Mouse (Mus musculus): ENCODE results near the gene Angel2.

- no peak for TF ChIP-seq CTCF (IDR thresholded peaks at IDR 0.05 in 2 of 3, conservative IDR thresholded peaks at IDR 0.05 in 1 of 3; ENCODE audit: control insufficient read depth in 1 of 3, insufficient read depth in 1 of 3, low read depth in 2 of 3, low read length in 3 of 3, poor library complexity in 1 of 3, severe bottlenecking in 1 of 3)
- no peak for TF ChIP-seq POLR2A (IDR thresholded peaks at IDR 0.05; ENCODE audit: control insufficient read depth in 1 of 2, insufficient read depth in 1 of 2, low read depth in 1 of 2, low read length in 2 of 2, poor library complexity in 1 of 2)
- TF ChIP-seq TBP (IDR thresholded peaks at IDR 0.05; ENCODE audit: low read depth, low read length): no peak
- no peak for TF ChIP-seq ELF1 (IDR thresholded peaks at IDR 0.05; ENCODE audit: low read depth, low read length)
- TF ChIP-seq HCFC1 (IDR thresholded peaks at IDR 0.05; ENCODE audit: low read depth, low read length): no peak
- no peak for TF ChIP-seq ZC3H11A (IDR thresholded peaks at IDR 0.05; ENCODE audit: low read depth, low read length)
- TF ChIP-seq MAX (IDR thresholded peaks at IDR 0.05; ENCODE audit: low read length): no peak
- no peak for TF ChIP-seq NELFE (IDR thresholded peaks at IDR 0.05; ENCODE audit: low read depth, low read length)
Observed at GRCm38 (mm10) chr1:190898899-190899575, 25.9 kb upstream of the Angel2 start.

All from MEL (cell line).